Mouse (Mus musculus): ENCODE data around the gene Gm5930.
"Not testable (repeated sequence)": the region's sequence is repeated elsewhere in the genome, so short reads cannot be mapped to it uniquely, and the experiment has no call there.

Gene Gm5930

GRCm38 (mm10) chr14:44338484-44338883, at the start of gene Gm5930:
Gene Gm5930 (minus strand): TSS chr14:44338584.
- not testable (repeated sequence) for DNase-seq

DNA sequence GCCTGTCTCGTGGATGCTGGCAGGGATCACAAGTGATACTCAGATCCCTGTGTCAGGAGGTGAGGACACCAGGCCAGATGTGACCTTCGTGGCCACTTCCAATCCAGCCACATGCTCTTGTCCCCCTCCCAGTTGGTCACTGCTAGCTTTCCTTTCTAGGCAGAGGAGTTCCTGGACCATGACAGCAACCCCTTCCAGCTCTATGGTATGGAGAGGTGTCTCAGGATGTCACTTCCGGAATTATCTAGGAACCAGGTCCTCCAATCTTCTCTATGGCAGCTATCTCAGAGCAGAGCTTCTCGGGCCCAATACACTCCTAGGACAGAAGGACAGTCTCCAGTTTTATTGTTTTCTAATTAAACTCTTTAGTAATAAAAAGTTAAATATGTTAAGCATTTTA, 45.8 kb upstream of the Gm5930 start:
- not testable (repeated sequence) for DNase-seq

- not testable (repeated sequence) for DNase-seq
Measured at GRCm38 (mm10) chr14:44365057-44365456, 26.7 kb upstream of the Gm5930 start, which contains the start of gene Gm8229. Gene Gm8229 (plus strand): TSS chr14:44365357.

DNA sequence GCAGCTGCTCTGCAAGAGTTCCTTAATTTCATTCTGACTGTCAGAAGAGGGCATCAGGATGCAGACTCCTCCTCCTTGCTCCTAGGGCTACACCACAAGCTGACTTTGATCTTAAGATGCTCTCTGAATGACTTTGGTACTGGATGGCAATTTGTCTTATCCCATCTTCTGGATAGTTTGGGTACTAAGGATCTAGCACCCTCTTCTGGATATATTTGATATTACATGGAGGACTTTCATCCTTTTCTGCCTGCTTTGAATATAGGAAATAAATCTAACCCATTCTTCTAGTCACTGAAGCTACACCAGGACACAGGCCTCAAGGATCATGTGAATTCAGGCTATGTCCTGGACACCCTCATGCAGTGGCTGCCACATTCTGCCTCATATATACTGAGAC, 23.9 kb upstream of the Gm5930 start:
- DNase-seq = not testable (repeated sequence)

GRCm38 (mm10) chr14:44361416-44361815, 23.0 kb upstream of the Gm5930 start:
- DNase-seq = not testable (repeated sequence)

DNA sequence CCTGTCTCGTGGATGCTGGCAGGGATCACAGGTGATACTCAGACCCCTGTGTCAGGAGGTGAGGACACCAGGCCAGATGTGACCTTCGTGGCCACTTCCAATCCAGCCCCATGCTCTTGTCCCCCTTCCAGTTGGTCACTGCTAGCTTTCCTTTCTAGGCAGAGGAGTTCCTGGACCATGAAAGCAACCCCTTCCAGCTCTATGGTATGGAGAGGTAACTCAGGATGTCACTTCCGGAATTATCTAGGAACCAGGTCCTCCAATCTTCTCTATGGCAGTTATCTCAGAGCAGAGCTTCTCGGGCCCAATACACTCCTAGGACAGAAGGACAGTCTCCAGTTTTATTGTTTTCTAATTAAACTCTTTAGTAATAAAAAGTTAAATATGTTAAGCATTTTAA, 26.3 kb downstream of the Gm5930 start:
- DNase-seq = not testable (repeated sequence)

- DNase-seq = not testable (repeated sequence)
Measured at GRCm38 (mm10) chr14:44285280-44285679, 53.1 kb downstream of the Gm5930 start, which contains the start of gene Gm8220. Gene Gm8220 (plus strand): TSS chr14:44285580.

Measured in layer of hippocampus, adult 9-11 months (tissue).